Mouse (Mus musculus) splenic B cell, adult 2 months (primary cell): ENCODE data around the gene Cenpk.
"Not testable (repeated sequence)": the region's sequence is repeated elsewhere in the genome, so short reads cannot be mapped to it uniquely, and the experiment has no call there.

Experiments
- DNase-seq: peaks from one replicate; pipeline ENCODE4 v3.0.0-alpha.2; 2011; ENCODE audit warnings: low read depth, low spot score
- H3K27me3 ChIP-seq: 2 replicates; pipeline ENCODE4 v1.6.1; 2012; ENCODE audit warnings: mild to moderate bottlenecking, low read length, moderate library complexity, mixed read lengths; ENCODE audit not compliant: control insufficient read depth, poor library complexity, insufficient read depth, severe bottlenecking
- H3K36me3 ChIP-seq: 2 replicates; pipeline ENCODE4 v1.6.1; 2012; ENCODE audit warnings: mild to moderate bottlenecking, low read length, moderate library complexity, mixed read lengths; ENCODE audit not compliant: control insufficient read depth, poor library complexity, insufficient read depth, severe bottlenecking

Cenpk gene

DNA sequence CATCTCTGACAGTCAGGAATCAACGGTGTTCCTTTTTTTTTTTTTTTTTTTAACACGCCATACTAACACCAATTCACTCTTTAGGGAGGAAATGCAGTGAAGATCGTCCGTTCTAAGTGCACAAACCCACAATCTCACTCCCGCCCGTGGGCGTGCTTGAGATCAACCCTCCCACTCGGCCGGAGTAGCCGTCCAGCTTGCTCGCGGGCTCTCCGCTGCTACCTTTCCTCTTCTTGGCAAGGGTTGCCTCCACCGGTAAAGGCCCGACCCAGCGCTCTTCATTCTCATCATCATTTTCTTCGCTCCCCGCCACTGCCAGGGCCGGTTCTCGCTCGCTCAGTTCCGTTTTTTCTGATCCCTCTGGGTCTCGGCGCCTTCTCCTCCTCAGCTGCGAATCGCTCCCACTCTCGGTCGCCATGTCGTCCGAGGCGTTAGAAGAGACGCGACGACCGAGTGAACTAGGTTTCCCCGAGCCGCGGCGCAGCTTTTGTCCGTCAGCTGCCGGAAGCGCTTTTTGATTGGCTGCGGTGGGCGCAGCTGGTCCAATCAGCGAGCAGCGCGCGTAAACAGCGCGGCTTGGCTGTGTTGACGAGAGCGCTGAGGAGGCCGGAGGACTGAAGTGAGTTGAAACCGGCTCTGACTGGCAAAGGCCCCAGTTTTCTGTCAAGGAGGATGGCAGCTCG, at the start of gene Cenpk, which contains the start of gene Ppwd1:
Cenpk (plus strand) TSS at position 228 of the 683 bp plus-strand sequence.
Ppwd1 (minus strand) TSS at position 460 of the 683 bp plus-strand sequence.
- peak; percentile 97 for DNase-seq
- Histone ChIP-seq H3K27me3 (no peaks in the 10 kb centered on the region), H3K36me3 (no peaks in the 10 kb centered on the region)

DNA sequence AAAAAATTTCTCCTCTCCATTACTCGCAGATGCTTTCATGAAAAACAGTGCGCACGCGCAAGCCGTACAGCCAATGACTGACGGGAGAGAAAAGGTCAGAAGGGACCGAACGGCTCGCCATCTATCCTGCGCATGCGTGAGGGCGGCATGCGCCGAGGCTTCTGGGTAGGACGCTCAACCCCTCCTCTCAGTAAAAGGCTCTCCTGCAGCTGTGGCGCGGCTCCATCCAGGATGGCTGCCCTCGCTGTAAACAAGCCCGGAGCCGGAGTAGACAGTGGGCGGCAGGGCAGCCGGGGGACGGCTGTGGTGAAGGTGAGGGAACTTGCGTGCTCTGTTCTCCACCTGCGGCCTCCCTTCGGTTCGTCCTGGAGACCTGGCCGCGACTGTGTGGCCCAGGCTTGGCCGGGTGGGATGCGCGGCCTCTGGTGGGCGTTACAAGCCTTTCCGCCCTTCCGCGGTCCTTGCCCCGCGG, 49.7 kb upstream of the Cenpk start, which contains the start of gene Trim23:
Trim23 (plus strand) TSS at position 148 of the 472 bp plus-strand sequence.
- DNase-seq, result peak; percentile 98

DNA sequence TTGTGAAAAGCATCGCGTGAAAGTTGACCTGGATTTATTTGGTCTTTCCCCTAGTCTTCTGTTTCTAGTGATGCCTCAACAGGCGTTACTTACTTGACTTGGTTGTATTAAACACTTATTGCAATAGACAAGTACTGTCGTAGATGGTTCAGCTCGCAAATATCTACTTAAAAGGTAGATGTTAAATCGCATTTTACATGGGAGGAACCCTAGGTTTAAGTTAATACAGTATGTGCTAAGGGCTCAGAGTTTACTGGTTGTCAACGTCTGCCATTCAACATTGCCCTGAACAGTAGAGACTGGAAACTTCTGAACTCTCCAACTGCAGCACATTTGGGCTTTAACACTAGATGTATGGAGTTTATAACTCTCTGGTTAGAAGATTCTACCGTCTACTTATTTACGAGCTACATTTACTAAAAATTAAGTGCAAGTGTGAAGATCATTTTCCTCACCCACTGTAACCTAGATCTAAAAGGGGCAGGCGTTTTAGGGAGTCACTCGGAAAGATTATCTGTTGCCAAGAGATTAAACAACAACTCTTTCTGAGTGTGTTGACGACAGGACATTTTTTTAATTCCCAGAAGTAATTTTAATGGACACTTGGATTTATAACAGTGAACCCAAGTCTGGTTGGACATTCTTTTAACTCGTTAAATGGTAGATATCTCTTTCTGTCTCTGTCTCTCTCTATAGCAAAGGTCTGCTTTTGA, 49.1 kb upstream of the Cenpk start:
- no peaks in the 10 kb centered on the region for H3K27me3 ChIP-seq
- H3K36me3 ChIP-seq, result 0 out of 2 replicates have a peak, but pooled peaks cover 3% of the 10 kb centered on the region
- DNase-seq, result no peak

More for the DNA sequence above, 49.7 kb upstream of the Cenpk start, which contains the start of gene Trim23:
- Histone ChIP-seq H3K27me3 (no peaks in the 10 kb centered on the region), H3K36me3 (0 out of 2 replicates have a peak, but pooled peaks cover 3% of the 10 kb centered on the region)

DNA sequence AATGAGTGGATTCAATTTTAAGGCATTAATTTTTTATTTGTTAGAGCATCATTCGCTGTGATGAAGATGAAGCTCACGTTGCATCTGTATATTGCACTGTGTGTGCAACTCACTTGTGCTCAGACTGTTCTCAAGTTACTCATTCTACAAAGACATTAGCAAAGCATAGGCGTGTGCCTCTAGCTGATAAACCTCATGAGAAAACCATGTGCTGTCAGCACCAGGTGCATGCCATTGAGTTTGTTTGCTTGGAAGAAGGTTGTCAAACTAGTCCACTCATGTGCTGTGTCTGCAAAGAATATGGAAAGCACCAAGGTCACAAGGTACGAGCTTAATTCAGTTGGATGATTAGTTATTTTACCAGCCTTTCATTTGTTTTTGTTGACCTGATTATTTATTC, 41.1 kb upstream of the Cenpk start:
- no peak for DNase-seq
- Histone ChIP-seq H3K27me3 (no peaks in the 10 kb centered on the region), H3K36me3 (peaks cover 8% of the 10 kb centered on the region)

DNA sequence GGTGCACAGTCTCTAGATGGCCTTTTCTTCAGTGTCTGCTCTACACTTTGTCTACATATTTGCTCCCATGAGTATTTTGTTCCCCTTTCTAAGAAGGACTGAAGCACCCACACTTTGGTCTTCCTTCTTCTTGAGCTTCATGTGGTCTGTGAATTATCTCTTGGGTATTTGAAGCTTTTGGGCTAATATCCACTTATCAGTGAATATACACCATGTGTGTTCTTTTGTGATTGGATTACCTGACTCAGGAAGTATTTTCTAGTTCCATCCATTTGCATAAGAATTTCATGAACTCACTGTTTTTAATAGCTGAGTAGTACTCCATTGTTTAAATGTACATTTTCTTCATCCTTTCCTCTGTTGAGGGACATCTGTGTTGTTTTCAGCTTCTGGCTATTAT, 32.5 kb upstream of the Cenpk start:
- H3K36me3 ChIP-seq, H3K27me3 ChIP-seq, DNase-seq: not testable (repeated sequence)

DNA sequence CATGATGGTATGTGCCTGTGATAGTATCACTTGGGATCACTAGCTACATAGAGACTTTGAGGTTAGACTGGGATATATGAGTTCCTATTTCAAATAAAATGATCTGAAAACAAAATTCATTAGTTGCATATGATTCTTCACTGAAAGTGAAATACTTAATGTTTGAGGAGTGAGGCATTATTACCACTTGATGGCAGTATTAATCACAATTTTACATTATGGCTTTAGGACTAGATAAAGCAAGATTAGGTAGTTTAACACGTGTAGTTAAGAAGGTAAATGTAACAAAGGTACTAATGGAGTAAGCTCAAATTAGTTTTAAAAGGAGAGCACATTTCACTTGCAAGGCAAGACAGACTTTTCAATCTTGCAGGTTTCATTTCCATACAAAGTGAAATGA, 24.1 kb upstream of the Cenpk start:
- DNase-seq, result peak; percentile 15
- Histone ChIP-seq H3K36me3 (no peaks in the 10 kb centered on the region), H3K27me3 (no peaks in the 10 kb centered on the region)

DNA sequence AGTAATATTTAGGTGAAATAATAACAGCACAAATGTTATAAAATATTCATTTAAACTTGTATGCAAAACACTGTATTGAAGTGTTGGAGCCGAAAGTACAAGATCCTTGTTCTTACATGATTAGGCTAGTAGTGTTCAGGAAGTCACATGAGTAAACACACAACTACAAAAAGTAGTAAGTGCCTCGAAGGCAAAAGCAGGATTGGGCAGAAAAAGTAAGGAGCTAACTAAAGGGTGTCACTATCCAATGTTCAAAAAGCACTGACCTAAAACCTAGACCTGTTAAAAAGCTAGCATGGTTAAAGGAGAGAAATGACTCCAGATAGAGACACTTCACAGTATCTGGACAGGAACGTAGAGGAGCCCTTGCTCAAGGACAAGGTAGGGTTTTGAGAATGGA, 933 bp upstream of the Cenpk start:
- no peaks in the 10 kb centered on the region for H3K27me3 ChIP-seq

DNA sequence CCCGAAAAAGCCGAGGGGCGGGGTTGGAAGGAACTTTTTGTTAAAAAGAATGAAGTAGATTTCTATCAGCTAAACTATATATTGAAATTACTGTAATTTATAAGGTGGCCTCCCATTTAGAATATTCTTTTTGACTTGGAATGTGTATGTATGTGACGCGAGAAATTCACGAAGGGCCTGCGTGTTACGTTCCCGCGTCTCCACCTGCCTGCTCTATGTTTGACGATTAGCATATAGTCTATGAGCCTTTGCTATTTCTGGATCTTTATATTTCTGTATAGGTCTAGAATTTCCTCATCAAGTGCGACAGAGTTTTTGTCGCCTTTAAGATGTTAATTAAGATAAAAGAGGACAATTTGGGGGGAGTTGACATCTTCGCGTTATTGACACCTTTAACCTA, 770 bp downstream of the Cenpk start:
- no peak for DNase-seq
- no peaks in the 10 kb centered on the region for H3K36me3 ChIP-seq
- no peaks in the 10 kb centered on the region for H3K27me3 ChIP-seq

More for the DNA sequence above, 933 bp upstream of the Cenpk start:
- peak; percentile 7 for DNase-seq
- H3K36me3 ChIP-seq, result 0 out of 2 replicates have a peak, but pooled peaks cover 1% of the 10 kb centered on the region

DNA sequence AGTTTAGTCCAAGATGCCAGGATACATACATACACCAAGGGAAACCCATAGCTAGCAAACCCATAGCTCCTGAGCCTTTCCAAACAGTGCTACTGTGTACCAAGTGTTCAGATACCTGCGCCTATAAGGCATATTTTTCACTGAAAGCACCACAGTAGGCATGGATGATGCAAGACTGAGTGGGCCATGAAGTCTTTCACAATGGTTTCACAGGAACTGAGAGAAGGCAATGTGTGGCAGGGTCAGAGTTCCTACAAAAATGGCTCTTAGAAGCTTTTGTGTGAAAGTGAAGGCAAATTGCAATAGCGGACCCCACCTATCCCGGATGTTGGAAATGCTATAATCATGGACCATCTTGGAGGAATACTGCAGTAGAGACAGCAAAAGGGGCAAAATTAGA, 30.6 kb downstream of the Cenpk start:
- no peaks in the 10 kb centered on the region for H3K27me3 ChIP-seq
- no peak for DNase-seq
- H3K36me3 ChIP-seq, result no peaks in the 10 kb centered on the region

DNA sequence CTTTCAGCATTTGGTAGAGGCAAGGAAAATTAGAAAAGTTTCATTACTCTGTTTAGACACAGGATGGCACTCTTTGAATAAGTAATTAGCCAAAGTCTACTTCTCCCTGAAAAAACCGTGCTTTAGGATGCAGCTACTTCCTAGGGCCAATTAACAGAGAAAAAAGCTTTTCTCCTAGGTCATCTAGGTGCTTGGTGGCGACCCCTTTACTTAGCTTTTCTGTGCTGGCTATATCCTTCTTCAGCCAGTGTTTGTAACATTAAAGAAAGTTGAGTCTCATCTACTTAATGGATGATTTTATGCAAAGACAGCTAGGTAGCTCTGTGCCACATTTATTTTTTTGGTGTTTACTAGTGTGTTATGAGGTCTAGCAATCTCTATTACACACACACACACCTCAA, 56.6 kb downstream of the Cenpk start:
- no peaks in the 10 kb centered on the region for H3K36me3 ChIP-seq
- peak; percentile 55 for DNase-seq
- H3K27me3 ChIP-seq, result no peaks in the 10 kb centered on the region; the same call in 1 of the 2 replicates

DNA sequence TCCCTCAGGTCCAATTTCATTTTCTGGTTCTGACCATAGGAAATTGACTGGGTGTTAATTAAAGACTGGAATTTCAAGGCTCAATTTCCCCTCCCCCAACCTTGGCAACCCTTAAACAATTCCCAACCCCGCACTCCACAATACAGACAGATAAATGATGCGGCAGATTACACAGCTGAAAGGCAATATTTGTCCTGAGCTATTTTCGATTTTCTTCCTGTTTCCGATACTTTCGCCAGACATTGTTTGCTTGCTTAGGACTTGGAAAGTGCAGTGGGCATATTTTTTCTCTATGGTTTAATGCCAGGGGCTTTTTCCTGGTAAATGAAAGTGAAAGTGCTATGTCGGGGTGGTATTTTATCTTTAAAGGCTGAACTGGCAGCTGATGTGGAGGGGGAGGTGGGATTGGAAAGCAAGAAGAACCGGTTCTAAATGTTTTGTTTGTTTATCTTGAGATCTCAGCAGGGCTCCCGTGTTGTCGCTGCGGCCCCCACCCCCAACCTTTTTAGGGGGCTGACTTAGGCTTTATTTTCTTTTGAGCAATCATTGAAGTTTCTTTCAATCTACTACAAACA, 57.4 kb downstream of the Cenpk start:
- Histone ChIP-seq H3K27me3 (no peaks in the 10 kb centered on the region; the same call in 1 of the 2 replicates), H3K36me3 (no peaks in the 10 kb centered on the region)
- peak; percentile 43 for DNase-seq

DNA sequence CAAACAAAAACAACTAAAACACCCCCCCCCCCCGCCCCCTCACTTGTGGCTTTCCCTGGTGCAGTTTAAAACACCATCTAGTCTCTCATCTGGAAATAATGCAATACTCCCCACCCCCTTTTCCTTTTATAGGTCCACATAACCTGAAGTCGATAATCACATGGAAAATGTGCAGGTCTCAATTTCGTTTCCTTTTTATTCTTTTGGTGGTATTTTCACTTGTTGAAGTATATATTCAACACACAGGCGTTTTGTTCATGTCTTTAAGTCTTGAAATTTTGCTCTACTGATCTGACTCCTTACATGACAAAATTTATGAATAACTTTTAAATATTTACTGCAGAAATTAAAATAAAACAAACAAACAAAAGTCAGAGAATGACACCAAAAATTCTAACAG, 57.9 kb downstream of the Cenpk start:
- DNase-seq, result peak; percentile 63
- no peaks in the 10 kb centered on the region; the same call in 1 of the 2 replicates for H3K27me3 ChIP-seq
- no peaks in the 10 kb centered on the region for H3K36me3 ChIP-seq

DNA sequence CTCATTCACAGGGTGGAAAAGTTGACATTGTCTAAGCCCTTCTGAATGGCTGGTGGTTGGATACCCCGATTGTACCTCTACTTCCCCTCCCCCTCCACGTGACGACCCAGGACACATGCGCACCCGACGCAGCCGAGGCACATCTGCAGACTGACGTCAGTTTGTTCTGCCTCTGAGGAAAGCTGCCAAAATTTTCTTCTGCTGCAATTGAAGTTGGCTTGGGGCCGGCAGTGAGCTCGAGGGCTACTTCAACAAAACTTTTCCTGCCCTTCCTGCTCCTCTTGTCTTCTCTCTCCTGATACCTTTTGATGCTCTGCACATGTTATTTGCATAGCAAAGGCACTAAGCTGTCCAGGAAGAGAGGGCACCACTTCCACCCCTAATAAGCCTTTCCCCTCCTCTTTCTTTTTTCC, 58.5 kb downstream of the Cenpk start:
- H3K36me3 ChIP-seq, result no peaks in the 10 kb centered on the region
- H3K27me3 ChIP-seq, result no peaks in the 10 kb centered on the region; the same call in 1 of the 2 replicates
- peak; percentile 95 for DNase-seq

DNA sequence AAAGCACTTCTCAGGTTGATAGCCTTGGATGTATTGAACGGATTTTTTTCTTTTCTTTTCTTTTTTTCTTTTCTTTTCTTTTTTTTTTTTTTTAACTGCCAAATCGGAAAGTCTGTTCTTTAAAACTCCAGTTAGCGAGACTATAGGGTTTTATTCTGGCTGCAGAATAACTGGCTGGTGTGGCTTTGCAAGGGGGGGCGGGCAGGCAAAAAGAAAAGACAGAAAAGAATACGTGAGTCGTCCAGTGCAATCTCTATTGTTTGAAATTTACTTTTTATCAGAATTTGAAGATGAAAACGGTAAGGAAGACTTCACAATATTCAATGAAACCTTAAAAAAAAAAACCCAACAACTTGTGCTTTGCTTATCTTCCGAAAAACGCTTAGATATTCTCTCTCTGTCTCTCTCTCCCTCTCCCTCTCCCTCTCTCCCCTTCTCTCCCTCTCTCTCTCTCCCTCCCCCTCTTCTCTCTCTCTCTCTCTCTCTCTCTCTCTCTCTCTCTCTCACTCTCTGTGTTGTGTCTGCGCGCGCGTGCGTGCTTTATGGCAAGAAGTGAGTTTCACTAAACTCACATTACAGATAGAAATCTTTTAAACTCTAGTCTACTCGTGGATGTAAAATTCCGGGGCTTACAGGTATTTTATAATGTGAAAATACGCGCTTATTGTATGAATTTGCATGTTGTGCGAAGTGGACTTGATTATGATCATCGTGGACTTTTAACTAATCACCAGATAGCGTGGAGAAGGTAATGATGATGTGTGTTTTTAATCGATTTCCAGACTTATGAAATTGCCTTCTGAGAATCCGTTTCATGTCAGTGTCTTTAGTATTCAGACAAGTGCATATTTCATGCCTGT, 59.2 kb downstream of the Cenpk start, which contains the start of gene Adamts6:
Adamts6 (plus strand) TSS at position 470 of the 860 bp plus-strand sequence.
- DNase-seq, result peak; percentile 43
- Histone ChIP-seq H3K27me3 (no peaks in the 10 kb centered on the region; the same call in 1 of the 2 replicates), H3K36me3 (no peaks in the 10 kb centered on the region)
